Mouse (Mus musculus) urinary bladder, postnatal 10 days (tissue): ENCODE data around the gene Akap8.
A peak's percentile ranks its signal among the peaks of the same experiment; 100 is the strongest.

Source experiments
- DNase-seq: peaks from one replicate; pipeline ENCODE4 v3.0.0; 2022; ENCODE audit warnings: low spot score

Akap8 gene

DNA sequence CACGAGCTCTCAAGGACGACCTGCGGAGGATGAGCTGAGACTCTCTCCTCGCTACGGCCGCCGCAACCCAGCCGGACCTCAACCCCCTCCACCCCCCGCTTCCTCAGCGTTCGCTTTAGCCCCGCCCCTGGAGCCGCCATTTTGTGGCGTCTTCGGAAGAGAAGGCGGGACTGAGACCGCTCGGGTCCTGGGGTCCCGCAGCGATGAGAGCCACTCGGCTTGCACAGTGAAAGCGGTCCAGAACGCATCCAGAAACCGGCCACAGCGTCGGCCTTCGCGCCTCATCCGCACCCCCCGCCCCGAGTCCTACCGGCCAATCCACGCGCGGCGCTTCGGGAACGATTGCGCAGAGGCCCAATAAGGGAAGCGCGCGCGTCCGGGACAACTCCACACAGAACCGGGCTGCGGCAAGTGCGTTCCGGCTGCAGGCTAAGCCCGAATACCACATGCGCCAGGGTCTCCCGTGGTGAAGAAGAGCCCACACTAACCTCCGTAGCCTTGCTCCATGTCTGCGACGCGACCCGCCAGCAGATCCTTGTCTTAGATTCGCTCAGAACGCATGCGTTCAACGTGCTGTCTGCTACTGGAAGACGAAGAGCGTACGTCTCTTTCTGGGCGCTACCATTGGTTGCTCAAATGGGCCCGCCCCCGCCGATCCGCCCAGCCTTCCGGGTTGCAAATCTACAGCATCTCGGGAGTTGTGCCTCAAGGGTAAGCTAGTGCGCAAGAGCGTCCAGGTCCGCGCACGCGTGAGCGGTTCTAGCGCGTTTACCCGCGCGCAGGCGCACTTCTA lies at the start of gene Akap8:
Gene Akap8, minus strand, starts transcription at position 642 of the 793 bp plus-strand sequence.
- peak; percentile 85 for DNase-seq

DNA sequence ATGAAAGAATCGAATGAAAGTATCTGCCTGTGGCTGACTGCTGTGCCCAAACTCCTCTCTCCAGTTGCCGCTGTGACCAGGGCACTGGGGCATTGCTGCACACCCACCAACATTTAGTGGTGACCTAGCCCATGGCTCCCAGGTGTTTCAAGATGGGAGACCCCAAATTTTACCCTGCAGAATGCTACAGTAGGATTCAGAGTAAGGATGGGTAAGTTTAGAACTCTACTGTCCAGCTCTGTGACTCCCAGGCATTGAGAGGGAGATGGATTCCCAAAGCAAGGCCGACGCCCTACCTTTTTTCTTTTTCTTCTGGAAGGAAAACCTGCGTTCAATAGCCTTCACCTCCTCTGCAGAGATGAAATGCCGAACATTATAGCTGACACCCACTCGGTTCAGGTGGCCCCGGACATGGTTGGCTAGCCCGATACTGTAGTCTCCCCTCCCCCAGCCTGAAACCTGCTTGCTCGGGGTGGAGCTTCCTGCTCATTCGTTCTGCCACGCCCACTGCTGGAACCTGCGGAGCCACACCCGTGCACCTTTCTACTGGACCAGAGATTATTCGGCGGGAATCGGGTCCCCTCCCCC lies 48.0 kb upstream of the Akap8 start:
- DNase-seq = no peak

DNA sequence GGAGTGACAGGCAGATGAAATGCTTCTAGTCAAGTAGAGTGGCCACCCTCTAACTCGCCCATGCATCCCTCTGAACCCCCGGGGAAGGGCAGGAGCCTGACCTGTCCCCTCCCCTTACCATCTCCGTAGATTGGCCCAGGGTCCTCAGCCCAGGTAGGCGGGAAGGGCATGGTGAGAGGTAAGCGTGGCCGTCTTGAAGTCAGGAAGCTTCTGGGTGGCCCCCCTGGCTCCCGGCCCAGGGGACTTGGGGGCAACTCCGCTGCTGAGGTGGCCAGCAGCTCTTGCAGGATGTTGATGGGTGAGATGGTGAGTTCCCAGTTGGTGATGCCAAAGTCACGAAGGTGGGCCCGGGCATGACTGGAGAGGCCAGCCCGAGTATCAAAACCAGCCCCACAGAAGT lies 46.7 kb upstream of the Akap8 start:
- DNase-seq = no peak

DNA sequence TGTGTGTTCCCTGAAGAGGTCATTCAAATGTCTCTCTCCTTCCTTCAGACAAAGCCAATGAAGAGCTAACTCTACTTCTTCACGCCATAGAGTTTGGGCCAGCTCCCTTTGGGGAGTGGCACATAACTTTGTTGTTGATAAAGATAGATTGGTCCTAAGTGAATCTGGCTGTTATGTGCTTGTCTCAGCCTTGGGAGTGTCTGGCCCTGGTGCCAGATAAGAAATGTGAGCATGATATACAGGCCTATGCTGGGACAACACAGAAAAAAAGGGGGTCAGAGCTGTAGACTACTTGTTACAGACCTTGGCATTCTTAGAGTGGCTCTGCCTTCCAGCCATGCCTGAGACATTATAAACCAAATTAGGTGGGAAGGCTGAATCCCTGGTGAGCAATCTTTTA lies 44.3 kb upstream of the Akap8 start:
- no peak for DNase-seq

DNA sequence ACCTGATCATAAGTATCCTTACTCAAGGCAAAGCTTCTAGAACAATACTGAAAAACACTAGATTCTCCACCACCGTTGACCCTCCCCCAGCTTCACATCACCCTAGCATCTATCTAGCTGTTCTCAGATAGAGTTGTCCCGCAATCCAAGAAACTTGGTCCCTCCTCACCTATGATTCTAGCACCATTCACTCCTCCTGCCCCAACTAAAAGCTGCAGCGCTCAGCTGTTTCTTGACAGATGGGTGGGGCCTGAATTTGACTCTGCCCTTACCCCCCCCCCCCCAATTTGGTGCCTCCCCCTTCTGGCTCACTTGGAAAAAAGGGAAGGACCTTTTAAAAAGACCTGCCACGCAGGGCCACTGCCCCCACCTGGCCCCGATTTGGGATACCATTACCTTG lies 43.8 kb upstream of the Akap8 start:
- DNase-seq = no peak

DNA sequence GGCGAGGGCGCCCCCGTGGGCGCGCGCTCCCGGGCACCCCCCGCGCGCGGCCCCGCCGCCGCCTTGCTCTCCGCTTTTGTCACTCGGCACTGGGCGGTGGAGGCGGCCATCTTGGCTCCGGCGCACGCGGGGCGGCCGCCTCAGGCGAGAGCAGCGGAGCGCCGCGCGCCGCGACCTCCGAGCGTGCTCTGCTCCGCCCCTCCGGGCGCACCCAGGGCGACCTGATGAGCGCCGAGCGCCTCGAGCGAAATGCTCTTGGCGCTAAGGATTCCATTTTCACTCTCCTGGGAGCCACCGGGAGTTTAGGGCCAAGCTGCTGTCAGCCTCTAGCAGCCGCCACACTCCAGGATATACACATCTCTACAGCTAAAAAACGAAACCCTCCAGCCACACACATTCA lies 43.3 kb upstream of the Akap8 start:
- no peak for DNase-seq

DNA sequence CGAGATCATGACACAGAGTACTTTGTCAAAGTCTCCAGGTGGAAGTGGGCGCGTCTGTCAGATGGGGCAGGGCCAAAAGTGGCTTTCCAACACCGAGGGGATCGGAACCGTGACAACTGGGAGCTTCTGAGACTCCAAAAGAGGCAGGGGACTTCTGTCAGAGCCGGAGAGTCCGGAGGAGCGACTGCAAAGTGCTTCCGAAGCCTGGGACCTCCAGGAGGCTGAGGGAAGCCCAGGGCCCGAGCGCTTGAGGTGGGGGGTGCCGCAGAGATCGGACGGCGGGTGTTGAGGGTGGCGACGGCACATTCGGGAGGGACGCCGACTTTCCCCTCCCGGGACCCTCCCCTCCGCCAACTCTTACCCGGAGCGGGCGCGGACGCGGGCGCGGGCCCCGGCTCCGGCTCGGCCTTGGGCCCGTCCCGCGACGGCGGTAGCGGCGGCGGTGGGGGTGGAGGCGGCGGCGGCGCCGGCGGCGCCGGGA lies 42.8 kb upstream of the Akap8 start:
- no peak for DNase-seq

DNA sequence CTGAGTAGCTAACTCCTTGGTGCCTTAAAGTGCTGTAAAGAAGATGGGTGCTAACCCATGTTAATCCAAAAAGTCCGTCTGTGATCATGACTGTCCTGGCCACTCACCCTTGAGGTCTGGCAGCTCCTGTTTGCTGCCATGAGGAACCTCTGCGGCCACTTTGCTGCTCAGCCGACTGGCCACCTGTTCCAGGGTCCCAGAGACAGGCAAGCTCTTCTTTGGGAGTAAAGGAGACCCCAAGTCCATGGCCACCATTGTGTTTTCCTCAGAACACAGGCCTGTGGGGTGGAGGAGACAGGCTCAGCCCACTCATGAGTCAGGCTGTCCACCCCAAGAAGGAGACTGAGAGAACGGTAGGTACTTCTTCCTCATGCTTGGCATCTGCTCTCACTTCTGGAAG lies 41.6 kb upstream of the Akap8 start:
- DNase-seq = no peak

DNA sequence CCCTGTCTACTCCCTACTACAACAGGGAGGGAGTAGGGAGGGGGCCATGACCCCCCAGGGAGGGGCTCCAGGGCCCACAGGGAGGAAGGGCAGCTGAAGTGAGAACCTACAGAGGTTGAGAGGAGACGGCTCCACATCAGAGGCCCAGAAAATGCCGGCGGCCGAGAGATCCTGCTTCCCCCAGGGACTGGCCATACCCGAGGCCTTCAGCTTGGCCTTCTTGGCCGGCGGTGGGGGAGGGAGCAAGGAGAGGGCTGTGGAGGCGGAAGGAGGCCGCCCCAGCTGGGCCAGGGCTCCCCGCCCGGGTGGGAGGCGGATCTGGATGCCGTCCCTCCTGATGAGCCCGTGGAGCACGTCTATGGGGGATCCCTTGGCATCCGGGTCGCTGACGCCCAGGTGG lies 38.9 kb upstream of the Akap8 start:
- no peak for DNase-seq

DNA sequence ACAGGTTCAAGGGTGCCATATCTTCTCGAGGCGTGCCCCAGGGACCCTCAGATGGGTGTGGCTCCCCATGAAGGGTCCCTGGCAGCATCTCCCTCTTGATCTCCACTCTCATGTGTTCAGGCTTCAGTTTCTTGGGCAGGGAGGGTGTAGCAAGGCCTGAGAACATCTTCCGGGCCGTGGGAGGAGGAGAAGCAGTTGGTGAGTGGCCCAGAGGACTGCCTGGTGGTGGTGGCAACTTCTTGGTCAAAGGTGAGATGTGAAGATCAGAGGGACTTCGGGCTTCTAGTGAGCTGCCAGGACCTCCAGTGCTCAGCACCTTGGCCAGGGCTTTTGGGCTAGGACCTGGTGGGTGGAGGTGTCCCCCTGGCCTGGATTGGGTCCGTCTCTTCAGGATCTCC lies 37.9 kb upstream of the Akap8 start:
- no peak for DNase-seq

DNA sequence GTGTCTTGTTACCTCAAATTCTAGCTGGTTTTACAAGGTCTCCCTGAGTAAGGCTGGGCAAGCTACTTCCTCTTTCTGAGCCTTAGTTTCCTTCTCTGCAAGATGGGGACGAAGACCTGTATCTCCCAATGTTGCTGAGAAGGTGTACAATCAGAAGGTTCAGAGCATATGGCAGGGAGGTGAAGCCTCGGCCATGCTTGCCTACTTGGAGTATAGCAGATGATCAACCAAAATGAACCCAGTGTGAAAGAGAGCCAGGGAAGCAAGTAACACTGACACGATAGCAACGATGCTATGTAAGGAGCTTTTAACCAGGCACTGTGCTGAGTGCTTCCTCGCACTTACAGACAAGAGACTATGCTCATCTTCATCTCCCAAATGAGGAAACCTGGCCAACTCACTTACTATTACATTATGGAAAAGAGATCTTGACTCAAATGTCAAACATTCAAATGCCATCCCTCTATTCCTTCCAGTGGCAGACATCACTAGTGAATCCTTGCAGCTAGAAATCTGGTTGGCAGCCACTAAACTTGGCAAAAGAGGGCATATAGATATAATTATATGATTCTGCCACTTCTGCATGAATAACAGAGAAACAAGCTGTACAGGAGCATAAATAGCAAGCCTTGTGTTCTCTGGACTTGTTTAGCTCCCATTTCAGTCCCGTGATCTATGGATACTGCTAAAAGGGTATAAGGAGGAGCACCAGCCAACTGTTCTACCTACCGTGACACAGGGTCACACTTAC lies 37.3 kb upstream of the Akap8 start:
- no peak for DNase-seq

DNA sequence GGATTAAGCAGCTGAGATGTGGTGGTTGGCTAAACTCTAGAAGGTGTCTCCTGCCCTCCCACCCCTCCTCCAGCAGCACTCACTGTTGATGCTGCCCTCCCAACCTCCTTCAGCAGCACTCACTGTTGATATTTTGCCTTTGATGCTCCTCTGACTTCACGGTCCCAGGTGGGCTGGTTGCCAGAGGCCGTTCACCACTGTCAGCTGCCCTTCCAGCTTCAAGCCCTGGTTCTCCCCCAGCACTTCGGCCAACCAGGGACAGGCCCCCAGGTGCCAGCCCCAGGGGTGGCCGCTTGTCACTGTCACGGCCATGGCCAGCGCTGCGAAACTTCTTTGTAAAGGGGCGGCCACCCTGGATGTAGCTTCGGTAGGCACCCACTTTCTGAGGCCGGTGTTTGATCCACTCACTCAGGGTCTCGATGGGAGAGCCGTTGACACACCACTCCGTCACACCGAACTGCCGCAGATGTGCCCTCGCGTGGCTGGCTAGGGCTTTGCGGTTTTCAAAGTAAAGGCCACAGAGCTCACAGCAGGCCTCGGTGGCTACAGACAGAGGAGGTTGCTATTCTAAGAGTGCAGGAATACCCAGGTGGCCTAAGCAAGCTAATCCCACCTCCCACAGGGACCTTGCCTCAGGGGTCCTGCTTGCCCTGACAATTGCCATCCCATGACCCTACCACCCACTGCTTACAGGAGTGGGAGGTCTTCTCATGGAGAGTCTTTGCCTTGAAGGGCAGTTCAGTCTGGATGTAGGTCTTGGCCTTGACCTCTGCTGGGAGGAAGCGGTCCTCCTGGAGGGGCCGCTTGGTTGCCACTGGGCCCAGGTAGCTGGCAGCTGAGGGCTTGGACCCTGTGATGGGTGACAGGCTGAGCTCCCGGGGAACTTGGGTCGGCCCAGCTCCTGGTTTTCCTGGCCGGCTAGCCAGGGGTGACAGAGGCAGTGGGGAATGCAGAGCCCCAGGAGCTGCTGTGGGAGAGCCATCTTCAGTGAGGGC lies 36.0 kb upstream of the Akap8 start:
- no peak for DNase-seq

DNA sequence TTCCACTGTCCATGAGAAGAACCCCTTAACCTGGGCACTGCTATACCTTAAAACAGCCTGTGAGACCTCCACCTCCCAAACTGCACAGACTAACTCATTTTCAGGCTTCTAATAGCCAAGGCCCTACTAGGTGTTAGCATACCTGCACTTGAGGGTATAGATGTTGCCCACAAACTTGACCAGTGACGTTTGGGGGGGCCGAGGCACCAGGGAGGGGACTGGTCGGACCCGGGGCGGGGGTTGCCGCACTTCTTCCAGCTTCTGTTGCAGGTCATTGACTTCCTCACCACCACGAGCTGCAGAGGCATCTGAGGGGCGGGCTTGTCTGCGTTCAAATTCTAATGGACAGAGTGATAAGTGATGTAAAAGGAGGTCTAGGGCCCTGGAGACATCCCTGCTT lies 35.2 kb upstream of the Akap8 start:
- no peak for DNase-seq

DNA sequence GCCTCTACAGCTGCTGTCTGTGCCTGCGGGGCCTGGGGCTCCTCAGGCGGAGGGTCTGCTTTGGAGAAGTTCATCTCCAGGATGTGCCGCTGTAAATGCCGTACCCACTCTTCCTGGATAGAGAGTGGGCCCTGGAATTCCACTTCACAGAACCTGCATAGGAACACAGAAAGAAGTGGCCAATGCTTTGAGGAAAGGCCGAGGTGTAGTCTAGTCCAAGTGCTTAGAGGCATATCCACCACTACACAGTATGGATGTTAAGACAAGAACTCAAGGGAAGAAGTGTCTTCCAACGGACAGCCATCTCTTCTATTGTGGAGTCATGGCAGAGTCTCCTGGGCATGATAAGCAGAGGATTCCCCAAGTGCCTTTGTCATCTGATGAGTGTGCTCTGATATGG lies 34.0 kb upstream of the Akap8 start:
- DNase-seq = no peak

DNA sequence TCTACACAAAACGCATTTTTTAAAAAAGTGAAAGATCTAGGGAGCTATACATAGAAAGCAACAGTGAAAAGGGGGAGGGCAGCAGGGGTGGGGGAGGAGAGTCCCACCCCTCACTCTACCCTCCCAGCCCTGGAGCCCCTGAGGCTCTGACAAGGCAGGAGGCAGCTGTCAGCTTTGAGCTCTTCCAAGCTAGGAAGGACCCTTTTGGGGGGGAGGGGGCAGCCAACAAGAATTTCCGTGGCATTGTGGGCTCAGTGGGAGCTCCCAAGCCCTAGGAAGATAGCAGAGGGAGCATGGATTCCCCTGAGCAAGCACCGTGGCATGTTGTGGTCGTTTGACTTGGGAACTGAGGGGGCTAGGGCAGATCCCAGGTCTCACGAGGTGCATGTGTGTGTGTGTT lies 33.2 kb upstream of the Akap8 start:
- DNase-seq = no peak

DNA sequence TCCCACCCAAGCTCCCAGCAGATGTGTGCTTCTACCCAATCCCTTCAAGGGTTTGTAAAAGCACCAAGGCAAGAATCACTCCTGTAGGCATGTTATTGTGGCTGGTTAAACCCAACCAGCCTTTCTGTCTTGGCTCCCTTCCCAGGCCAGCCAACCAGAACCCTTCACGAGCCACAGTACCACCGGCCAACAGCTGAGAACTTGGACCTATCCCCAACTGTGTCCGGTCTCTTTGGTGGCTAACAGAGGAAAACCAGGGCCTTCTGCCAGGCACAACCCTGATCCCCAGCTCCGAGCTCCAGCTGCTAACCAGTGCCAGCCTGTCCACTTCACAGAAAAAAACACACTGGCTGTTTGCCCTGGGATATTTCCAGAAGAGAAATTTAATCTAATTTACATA lies 32.7 kb upstream of the Akap8 start:
- no peak for DNase-seq

DNA sequence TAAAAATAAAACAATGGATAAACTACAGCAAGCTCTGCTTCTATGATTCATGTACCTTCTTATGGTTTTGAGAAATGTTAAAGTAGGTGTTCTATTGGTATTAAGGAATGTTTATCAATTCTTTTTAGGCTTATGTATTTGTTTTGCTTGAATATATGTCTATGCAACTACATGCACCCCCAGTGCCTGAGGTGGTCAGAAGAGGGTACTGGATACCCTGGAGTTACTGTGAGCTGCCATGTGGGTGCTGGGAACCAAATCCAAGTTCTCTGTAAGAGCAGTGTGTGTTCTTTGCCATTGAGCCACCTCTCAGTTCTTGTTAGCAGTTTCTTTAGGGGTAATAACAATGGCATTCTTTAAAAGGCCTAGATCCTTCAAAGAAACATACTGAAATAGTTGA lies 30.7 kb upstream of the Akap8 start:
- DNase-seq = no peak

DNA sequence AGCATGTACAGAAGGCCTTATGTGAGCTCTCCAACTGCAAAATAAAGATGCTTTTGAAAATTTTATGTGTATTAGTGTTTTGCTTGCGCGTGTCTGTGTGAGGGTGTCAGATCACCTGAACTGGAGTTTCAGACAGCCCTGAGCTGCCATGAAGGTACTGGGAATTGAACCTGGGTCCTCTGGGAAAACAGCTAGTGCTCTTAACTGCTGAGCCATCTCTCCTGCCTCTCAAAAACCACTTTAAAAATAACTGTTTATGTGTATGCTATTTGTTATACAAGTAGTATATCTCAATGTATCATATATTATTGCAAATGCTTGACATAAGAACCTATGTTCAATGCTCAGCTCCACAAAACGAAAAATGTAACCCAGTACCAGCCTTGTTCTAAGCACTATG lies 30.2 kb upstream of the Akap8 start:
- no peak for DNase-seq

DNA sequence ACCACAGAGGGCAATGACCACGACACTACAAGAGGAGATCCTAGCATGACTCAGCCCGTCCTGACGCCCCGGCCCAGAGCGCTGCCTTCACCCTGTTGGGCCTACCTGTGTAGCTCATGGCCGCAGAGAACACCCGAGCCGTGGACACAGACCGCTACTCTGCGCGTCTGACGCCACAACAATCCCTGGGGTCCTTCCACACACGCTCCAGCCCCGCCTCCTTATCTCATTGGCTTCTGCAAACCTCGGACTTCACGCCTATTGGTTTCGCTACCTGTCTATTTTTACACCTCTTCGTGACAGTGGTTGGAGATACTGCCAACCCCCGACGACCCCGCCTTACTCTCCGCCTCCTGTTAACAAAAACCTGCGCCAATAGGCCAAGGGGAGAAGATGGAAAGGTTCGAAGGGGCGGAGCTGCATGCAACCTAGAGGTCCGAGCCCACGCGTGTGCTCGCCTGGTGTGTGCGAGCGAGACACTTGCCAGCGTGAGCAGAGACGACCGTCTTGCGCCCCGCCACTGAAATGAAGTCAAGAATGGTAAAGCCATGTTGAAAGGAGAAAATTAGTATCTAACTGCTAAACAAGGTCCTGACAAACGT lies 29.4 kb upstream of the Akap8 start, which contains the start of gene Akap8l:
Gene Akap8l, minus strand, starts transcription at position 226 of the 602 bp plus-strand sequence.
- DNase-seq = peak; percentile 75

DNA sequence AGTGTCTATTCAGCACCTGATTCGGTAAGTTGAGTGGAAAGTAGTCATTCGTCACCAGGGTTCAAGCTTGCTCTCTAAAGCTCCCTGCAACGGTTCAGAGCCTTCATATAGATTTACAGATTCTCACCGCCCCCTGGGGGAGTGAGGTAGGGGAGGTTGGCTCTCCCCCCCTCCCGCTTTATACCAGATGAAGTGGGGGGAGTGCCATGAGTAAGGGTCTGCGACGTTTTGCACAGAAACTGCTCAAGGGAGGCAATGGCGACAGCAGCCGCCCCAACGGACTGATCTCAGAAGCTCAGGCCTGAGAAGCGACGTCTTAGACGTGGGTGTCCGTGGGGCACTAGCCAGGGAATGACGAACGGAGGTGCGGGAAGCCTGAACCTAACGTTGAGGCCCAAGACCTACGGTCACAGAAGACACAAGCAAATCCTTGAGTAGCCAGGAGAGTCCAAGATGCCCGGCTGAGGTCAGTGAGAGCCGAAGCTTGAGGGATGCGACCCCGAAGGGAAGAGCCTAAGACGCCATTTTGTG lies 28.9 kb upstream of the Akap8 start:
- no peak for DNase-seq
